Mouse (Mus musculus) spleen, adult 2 months (tissue): ENCODE data around the gene Stum.

Experiments used
- CTCF ChIP-seq: fragments of 200-500 bp; IDR thresholded peaks from 2 replicates; pipeline ENCODE4 v1.5.1; 2011; ENCODE audit warnings: mild to moderate bottlenecking, inconsistent platforms; ENCODE audit not compliant: insufficient read depth, insufficient read length, insufficient replicate concordance; ENCODE audit errors: extremely low read depth
- POLR2A ChIP-seq: fragments of 200-500 bp; IDR thresholded peaks from 2 replicates; pipeline ENCODE4 v1.6.1; 2011; ENCODE audit warnings: low read depth, low read length, inconsistent platforms

GRCm38 (mm10) chr1:180415064-180415463 is 68.2 kb downstream of the Stum start:
- TF ChIP-seq CTCF (no peak), POLR2A (no peak)
